Mouse (Mus musculus): ENCODE results near the gene Dlgap4. TPM values are rescaled to one million over a fixed set of nuclear protein-coding genes. Genes with fewer than 3 reads are reported as not detected.
"Not testable (repeated sequence)": the region's sequence is repeated elsewhere in the genome, so short reads cannot be mapped to it uniquely, and the experiment has no call there.

Dlgap4 gene
- polyA plus RNA-seq, 1 experiment, result 47.1 TPM

- H3K36me3 ChIP-seq (ENCODE audit: control insufficient read depth, insufficient read depth, low read length), result no peaks in the 10 kb centered on the region
- H3K4me3 ChIP-seq (ENCODE audit: low read depth, low read length), result no peak overlapping the region
- H3K27me3 ChIP-seq (ENCODE audit: control insufficient read depth, insufficient read depth, low read length), result no peaks in the 10 kb centered on the region
- H3K27ac ChIP-seq (ENCODE audit: insufficient read depth, low read depth, low read length), result no peak overlapping the region
- 87% methylated on average over 1 of the region's 1 CpGs for WGBS
- no peaks in the 10 kb centered on the region; the same call in 1 of the 2 replicates for H3K4me1 ChIP-seq (ENCODE audit: control insufficient read depth, insufficient read depth, insufficient read length, low read length)
- TF ChIP-seq CTCF (IDR thresholded peaks at IDR 0.05; ENCODE audit: extremely low read depth, insufficient read length, insufficient replicate concordance, low read depth, low read length) (no peak), POLR2A (IDR thresholded peaks at IDR 0.05; ENCODE audit: low read depth, low read length) (no peak)
These were observed 175.3 kb downstream of the Dlgap4 start for GRCm38 (mm10) chr2:156788836-156789235.

- 21% methylated on average over 1 of the region's 1 CpGs for WGBS
- Histone ChIP-seq H3K36me3 (ENCODE audit: control insufficient read depth, insufficient read depth, low read length) (no peaks in the 10 kb centered on the region), H3K4me3 (ENCODE audit: low read depth, low read length) (no peak overlapping the region), H3K27ac (ENCODE audit: insufficient read depth, low read depth, low read length) (no peak overlapping the region), H3K4me1 (ENCODE audit: control insufficient read depth, insufficient read depth, insufficient read length, low read length) (no peaks in the 10 kb centered on the region), H3K27me3 (ENCODE audit: control insufficient read depth, insufficient read depth, low read length) (no peaks in the 10 kb centered on the region)
- TF ChIP-seq POLR2A (IDR thresholded peaks at IDR 0.05; ENCODE audit: low read depth, low read length), result no peak
- TF ChIP-seq CTCF (IDR thresholded peaks at IDR 0.05; ENCODE audit: extremely low read depth, insufficient read length, insufficient replicate concordance, low read depth, low read length), result no peak
These were observed 185.0 kb downstream of the Dlgap4 start for GRCm38 (mm10) chr2:156798516-156798915.

- Histone ChIP-seq H3K27ac (ENCODE audit: insufficient read depth, low read depth, low read length) (no peak overlapping the region), H3K27me3 (ENCODE audit: control insufficient read depth, insufficient read depth, low read length) (no peaks in the 10 kb centered on the region), H3K36me3 (ENCODE audit: control insufficient read depth, insufficient read depth, low read length) (no peaks in the 10 kb centered on the region), H3K4me3 (ENCODE audit: low read depth, low read length) (no peak overlapping the region), H3K4me1 (ENCODE audit: control insufficient read depth, insufficient read depth, insufficient read length, low read length) (no peaks in the 10 kb centered on the region)
- TF ChIP-seq POLR2A (IDR thresholded peaks at IDR 0.05; ENCODE audit: low read depth, low read length) (no peak), CTCF (IDR thresholded peaks at IDR 0.05; ENCODE audit: extremely low read depth, insufficient read length, insufficient replicate concordance, low read depth, low read length) (no peak)
- WGBS, result 85% methylated on average over 4 of the region's 4 CpGs
These were observed 187.5 kb downstream of the Dlgap4 start for GRCm38 (mm10) chr2:156801045-156801444.

GRCm38 (mm10) chr2:156802116-156802515, 188.6 kb downstream of the Dlgap4 start:
- not testable (repeated sequence) for H3K36me3 ChIP-seq (ENCODE audit: control insufficient read depth, insufficient read depth, low read length); H3K27me3 ChIP-seq (ENCODE audit: control insufficient read depth, insufficient read depth, low read length); H3K4me1 ChIP-seq (ENCODE audit: control insufficient read depth, insufficient read depth, insufficient read length, low read length); H3K4me3 ChIP-seq (ENCODE audit: low read depth, low read length); H3K27ac ChIP-seq (ENCODE audit: insufficient read depth, low read depth, low read length)
- 30% methylated on average over 9 of the region's 9 CpGs for WGBS

- H3K27ac ChIP-seq (ENCODE audit: insufficient read depth, low read depth, low read length), result no peak overlapping the region
- no peaks in the 10 kb centered on the region for H3K4me1 ChIP-seq (ENCODE audit: control insufficient read depth, insufficient read depth, insufficient read length, low read length)
- no peak for TF ChIP-seq POLR2A (IDR thresholded peaks at IDR 0.05; ENCODE audit: low read depth, low read length)
- no peak for TF ChIP-seq CTCF (IDR thresholded peaks at IDR 0.05; ENCODE audit: extremely low read depth, insufficient read length, insufficient replicate concordance, low read depth, low read length)
- H3K4me3 ChIP-seq (ENCODE audit: low read depth, low read length), result no peak overlapping the region
- no peaks in the 10 kb centered on the region for H3K36me3 ChIP-seq (ENCODE audit: control insufficient read depth, insufficient read depth, low read length)
- no peaks in the 10 kb centered on the region for H3K27me3 ChIP-seq (ENCODE audit: control insufficient read depth, insufficient read depth, low read length)
- WGBS, result 73% methylated on average over 4 of the region's 4 CpGs
These were observed 190.3 kb downstream of the Dlgap4 start for GRCm38 (mm10) chr2:156803698-156804372.

GRCm38 (mm10) chr2:156804589-156804988, 191.1 kb downstream of the Dlgap4 start:
- Histone ChIP-seq H3K27me3 (ENCODE audit: control insufficient read depth, insufficient read depth, low read length) (no peaks in the 10 kb centered on the region), H3K4me3 (ENCODE audit: low read depth, low read length) (no peak overlapping the region), H3K27ac (ENCODE audit: insufficient read depth, low read depth, low read length) (no peak overlapping the region), H3K36me3 (ENCODE audit: control insufficient read depth, insufficient read depth, low read length) (no peaks in the 10 kb centered on the region), H3K4me1 (ENCODE audit: control insufficient read depth, insufficient read depth, insufficient read length, low read length) (no peaks in the 10 kb centered on the region)
- TF ChIP-seq CTCF (IDR thresholded peaks at IDR 0.05; ENCODE audit: extremely low read depth, insufficient read length, insufficient replicate concordance, low read depth, low read length) (no peak), POLR2A (IDR thresholded peaks at IDR 0.05; ENCODE audit: low read depth, low read length) (no peak)
- 82% methylated on average over 4 of the region's 4 CpGs for WGBS

- 70% methylated on average over 6 of the region's 6 CpGs for WGBS
- Histone ChIP-seq H3K4me1 (ENCODE audit: control insufficient read depth, insufficient read depth, insufficient read length, low read length) (no peaks in the 10 kb centered on the region), H3K27me3 (ENCODE audit: control insufficient read depth, insufficient read depth, low read length) (no peaks in the 10 kb centered on the region), H3K4me3 (ENCODE audit: low read depth, low read length) (no peak overlapping the region), H3K27ac (ENCODE audit: insufficient read depth, low read depth, low read length) (no peak overlapping the region), H3K36me3 (ENCODE audit: control insufficient read depth, insufficient read depth, low read length) (no peaks in the 10 kb centered on the region)
- TF ChIP-seq CTCF (IDR thresholded peaks at IDR 0.05; ENCODE audit: extremely low read depth, insufficient read length, insufficient replicate concordance, low read depth, low read length), result no peak
- TF ChIP-seq POLR2A (IDR thresholded peaks at IDR 0.05; ENCODE audit: low read depth, low read length), result no peak
These were observed 193.4 kb downstream of the Dlgap4 start for GRCm38 (mm10) chr2:156806886-156807285.

All from small intestine, adult 2 months (tissue).